Mouse (Mus musculus): Measurements from ENCODE around the gene Rbbp9.

- no peak for TF ChIP-seq ZNF384 (IDR thresholded peaks at IDR 0.05; ENCODE audit: low read depth, low read length)
- no peak for TF ChIP-seq ZC3H11A (IDR thresholded peaks at IDR 0.05; ENCODE audit: borderline replicate concordance, low read depth, low read length)
- no peak for TF ChIP-seq MAFK (IDR thresholded peaks at IDR 0.05; ENCODE audit: insufficient read depth, low read depth, low read length)
- TF ChIP-seq HCFC1 (IDR thresholded peaks at IDR 0.05; ENCODE audit: borderline replicate concordance, insufficient read depth, low read length), result no peak
- TF ChIP-seq CHD2 (IDR thresholded peaks at IDR 0.05; ENCODE audit: low read depth, low read length), result no peak
These were observed 30.9 kb downstream of the Rbbp9 start for GRCm38 (mm10) chr2:144519772-144520171.

Data from ES-E14 (cell line).